Mouse (Mus musculus): ENCODE results near the gene Gm20736. TPM values are rescaled to one million over a fixed set of nuclear protein-coding genes. Genes with fewer than 3 reads are reported as not detected.
"Not testable (repeated sequence)": the region's sequence is repeated elsewhere in the genome, so short reads cannot be mapped to it uniquely, and the experiment has no call there.

Gene Gm20736
- polyA plus RNA-seq (2015; fragmentation: Nextera tagmentation; extraction: Ambion mirVana) = not detected in 2 replicates

DNA sequence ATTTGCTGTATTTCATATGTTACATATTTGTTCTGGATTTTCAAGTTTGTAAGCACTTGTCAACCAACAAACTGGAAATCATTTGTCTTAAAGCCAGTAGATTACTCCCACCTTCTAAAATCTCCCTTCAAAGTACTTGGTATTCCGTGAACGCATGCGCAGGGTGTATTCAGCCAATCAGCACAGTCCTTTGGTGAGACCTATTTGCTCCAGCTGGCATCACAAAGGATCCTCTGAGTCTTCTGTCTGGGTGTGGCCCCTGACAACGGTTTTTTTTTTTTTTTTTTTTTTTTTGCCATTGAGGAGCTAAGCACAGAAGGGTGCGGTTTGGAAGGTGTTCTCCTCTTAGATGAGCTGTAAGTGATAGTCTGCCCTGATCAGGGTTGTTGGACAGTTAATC, at the start of gene Gm20736:
TSS of gene Gm20736 (plus strand) at position 301 of the 400 bp plus-strand sequence.
- H3K9ac ChIP-seq; H3K36me3 ChIP-seq; H3K9me3 ChIP-seq; H3K27me3 ChIP-seq (replicated peaks); H3K4me1 ChIP-seq; ATAC-seq (ENCODE audit: insufficient read depth, low FRiP score, low read depth); H3K4me2 ChIP-seq; H3K4me3 ChIP-seq (replicated peaks); H3K27ac ChIP-seq: not testable (repeated sequence)
- WGBS = no CpG with 5 or more reads among the region's 5 CpGs

Other genes starting within 250 kb of the Gm20736 start
- not detected in 2 replicates for gene Gm20924, start 170.2 kb upstream of the Gm20736 start, polyA plus RNA-seq (2015; fragmentation: Nextera tagmentation; extraction: Ambion mirVana)